In genomic region chr3:34659861-34660260, GRCm38 (mm10) we compare ENCODE assay signal across 16 mouse cellular contexts. TPM values are rescaled to one million over a fixed set of nuclear protein-coding genes. Genes with fewer than 3 reads are reported as not detected.
DNase-seq lines count a peak whose midpoint lies in the region; ATAC-seq and TF ChIP-seq lines count a peak whose summit lies in the region.
"Had no signal": no experiment of that assay in that cellular context is flagged by ENCODE, and none has a peak within 500 bp of the region (broad histone marks: within the 10 kb centered on the region; RNA-seq: fewer than 3 reads in every experiment).

No protein-coding gene starts in this region.

- H3K27me3 ChIP-seq in E14TG2a.4 (ENCODE audit: insufficient read depth, low read length), result peaks cover 24% of the 10 kb centered on the region
- peaks cover 16% of the 10 kb centered on the region for H3K27me3 ChIP-seq in hindbrain, embryonic 11.5 days (ENCODE audit: control insufficient read depth, insufficient read depth, low read length)
- H3K27me3 ChIP-seq in midbrain, embryonic 16.5 days (ENCODE audit: control insufficient read depth, insufficient read depth, low read depth, low read length), result peaks cover 18% of the 10 kb centered on the region

- peak overlapping the region; percentile 96 for H3K27ac ChIP-seq in hindbrain, embryonic 11.5 days (ENCODE audit: low read depth, low read length)
- H3K27ac ChIP-seq in midbrain, embryonic 16.5 days (ENCODE audit: low read length), result peak overlapping the region; percentile 91
- H3K27ac ChIP-seq: liver, embryonic 14.5 days had no signal

- peak overlapping the region; percentile 31; the same call in 1 of the 2 replicates for H3K9ac ChIP-seq in hindbrain, embryonic 11.5 days (ENCODE audit: low read depth, low read length)
- H3K9ac ChIP-seq in midbrain, embryonic 16.5 days (ENCODE audit: low read depth, low read length), result no peak overlapping the region
- H3K9ac ChIP-seq: liver, embryonic 14.5 days had no signal

- peak; percentile 79 for DNase-seq in embryo, embryonic 10.5 days (ENCODE audit: low spot score)
- peak; percentile 75 for DNase-seq in hindbrain, embryonic 11.5 days (ENCODE audit: low spot score)
- DNase-seq in urinary bladder, postnatal 25 days (ENCODE audit: low spot score), result no peak
- no peak for DNase-seq in adrenal gland, postnatal 36 days
- no peak for DNase-seq in kidney, postnatal 36 days
- DNase-seq: kidney, postnatal 10 days; thymus, postnatal 36 days had no signal

- H3K4me3 ChIP-seq in E14TG2a.4 (replicated peaks; ENCODE audit: low read length), result peak overlapping the region; percentile 20; the same call in 1 of the 2 replicates
- peak overlapping the region; percentile 3; the same call in 1 of the 2 replicates for H3K4me3 ChIP-seq in hindbrain, embryonic 11.5 days (ENCODE audit: low read depth, low read length)
- H3K4me3 ChIP-seq in midbrain, embryonic 16.5 days (ENCODE audit: low read depth, low read length), result peak overlapping the region; percentile 3; the same call in 1 of the 2 replicates
- H3K4me3 ChIP-seq: erythroblast, embryonic 14.5 days had no signal

- H3K4me1 ChIP-seq in E14TG2a.4 (replicated peaks; ENCODE audit: low read depth, low read length), result peaks cover 96% of the 10 kb centered on the region
- H3K4me1 ChIP-seq in hindbrain, embryonic 11.5 days (replicated peaks; ENCODE audit: control insufficient read depth, insufficient read depth, low read length), result peaks cover 7% of the 10 kb centered on the region
- H3K4me1 ChIP-seq in midbrain, embryonic 16.5 days (ENCODE audit: control insufficient read depth, insufficient read depth, low read length), result peaks cover 18% of the 10 kb centered on the region

- H3K9me3 ChIP-seq in E14TG2a.4 (ENCODE audit: low read length), result no peaks in the 10 kb centered on the region
- H3K9me3 ChIP-seq in hindbrain, embryonic 11.5 days (ENCODE audit: control insufficient read depth, low read length), result no peaks in the 10 kb centered on the region
- no peaks in the 10 kb centered on the region for H3K9me3 ChIP-seq in midbrain, embryonic 16.5 days (replicated peaks; ENCODE audit: control insufficient read depth, low read length, poor library complexity, severe bottlenecking)

- H3K36me3 ChIP-seq in E14TG2a.4 (ENCODE audit: insufficient read depth, low read length), result peaks cover 52% of the 10 kb centered on the region
- no peaks in the 10 kb centered on the region for H3K36me3 ChIP-seq in hindbrain, embryonic 11.5 days (ENCODE audit: control insufficient read depth, insufficient read depth, low read length)
- no peaks in the 10 kb centered on the region for H3K36me3 ChIP-seq in midbrain, embryonic 16.5 days (ENCODE audit: control insufficient read depth, insufficient read depth, low read length)

- H3K4me2 ChIP-seq in hindbrain, embryonic 11.5 days (replicated peaks; ENCODE audit: low read depth, low read length), result peak overlapping the region; percentile 78
- peak overlapping the region; percentile 33 for H3K4me2 ChIP-seq in midbrain, embryonic 16.5 days (ENCODE audit: low read length)

- ATAC-seq in hindbrain, embryonic 11.5 days (ENCODE audit: low FRiP score), result peak; percentile 42
- 0 out of 2 replicates have a peak, but pooled peaks have one; percentile 16 for ATAC-seq in midbrain, embryonic 16.5 days
- ATAC-seq in megakaryocyte progenitor cell, adult 5-6 weeks (replicated peaks; ENCODE audit: poor library complexity), result no peak
- ATAC-seq: CD4-positive, CD25-positive, alpha-beta regulatory T cell, adult 4 months had no signal

- 0% methylated on average over 6 of the region's 6 CpGs for whole genome bisulfite sequencing in hindbrain, embryonic 11.5 days
- WGBS in midbrain, embryonic 16.5 days, result 12% methylated on average over 6 of the region's 6 CpGs

- no peak for TF ChIP-seq CTCF in E14TG2a.4 (conservative IDR thresholded peaks at IDR 0.05; ENCODE audit: low read length)

RNA-seq across cellular contexts. Expression of gene Sox2, which starts 9.7 kb away (rescaled TPM):
- 25.1 and 36.7 TPM in 2 replicates for polyA plus RNA-seq in hindbrain, embryonic 11.5 days (2014; fragmentation: Nextera tagmentation; extraction: Ambion mirVana)
- polyA plus RNA-seq in midbrain, embryonic 16.5 days (2015; fragmentation: Nextera tagmentation; extraction: Ambion mirVana), result 14.3 and 22.2 TPM in 2 replicates
- total RNA-seq in adrenal gland, postnatal 36 days (2021), result under 1 TPM; 0.26 to 0.53 TPM
- total RNA-seq in megakaryocyte progenitor cell, adult 5-6 weeks (2015), result not detected in 2 replicates
- total RNA-seq in megakaryocyte progenitor cell, adult 5-6 weeks (2017), result not detected in 2 replicates
- total RNA-seq: heart, postnatal 25 days; megakaryocyte, adult 5-6 weeks had no signal
- polyA plus RNA-seq: CD4-positive, CD25-positive, alpha-beta regulatory T cell, adult 4 months; erythroblast, embryonic 14.5 days; gonadal fat pad, adult 2 months had no signal

Comparison
In these comparisons a context has a peak if more than half of its experiments do, and no peak if none do; other contexts are left out.
1. DNase-seq: peak in embryo, embryonic 10.5 days (single experiment) and hindbrain, embryonic 11.5 days (single experiment); none in urinary bladder, postnatal 25 days (single experiment), adrenal gland, postnatal 36 days (0 of 2) and kidney, postnatal 36 days (0 of 2).
2. Peak in every context shown above with its lines, with median percentiles within 50 percentile points of each other: H3K4me3 ChIP-seq.